Mouse (Mus musculus) lung, adult 2 months (tissue): ENCODE measurements at regions not wholly inside any gene's neighbourhood (a gene's known extent, or its start where the extent isn't known, plus 50 kb on each side); places are given as distances from the start of the nearest gene placed in this dataset.

Source experiments
- CTCF ChIP-seq: fragments of 200-500 bp; IDR thresholded peaks from 2 replicates; pipeline ENCODE4 v1.5.1; 2011; ENCODE audit warnings: mild to moderate bottlenecking, low read length, control low read depth; ENCODE audit not compliant: insufficient read depth
- POLR2A ChIP-seq: fragments of 200-500 bp; IDR thresholded peaks from 2 replicates; pipeline ENCODE4 v1.6.1; 2011; ENCODE audit warnings: low read depth, mild to moderate bottlenecking, control low read depth, low read length, borderline replicate concordance; ENCODE audit errors: extremely low read depth

DNA sequence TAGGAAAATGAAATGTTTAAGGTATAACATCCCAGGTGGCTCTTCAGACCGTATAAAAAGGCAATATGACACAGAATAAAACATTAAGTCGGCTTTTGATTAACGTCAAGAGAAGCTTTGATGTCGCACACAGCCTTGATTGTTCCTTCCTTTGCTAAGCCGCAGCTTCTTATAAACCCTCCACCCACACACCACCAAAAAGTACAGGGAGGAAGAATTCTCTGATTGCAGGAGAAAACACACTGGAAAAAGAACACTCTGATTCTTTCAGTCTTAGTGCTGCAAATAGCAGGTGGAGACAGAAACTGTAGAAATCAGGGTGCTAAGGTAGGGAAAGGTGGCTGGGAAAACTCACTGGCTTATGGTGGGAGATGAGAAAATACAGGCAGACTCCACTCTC, 162.7 kb downstream of the Adgra3 start:
- no peak for TF ChIP-seq CTCF
- TF ChIP-seq POLR2A = no peak
